Mouse (Mus musculus) frontal cortex, postnatal 36 days (tissue): ENCODE data around the gene Nfic.
"Not testable (repeated sequence)": the region's sequence is repeated elsewhere in the genome, so short reads cannot be mapped to it uniquely, and the experiment has no call there.

Experiments
- DNase-seq, 2 experiments: peaks; one replicate each; pipeline ENCODE4 v3.0.0; 2022; ENCODE audit warnings: low spot score in 2 of 2

The Nfic gene

GRCm38 (mm10) chr10:81460471-81460870 is 5.0 kb upstream of the Nfic start:
- DNase-seq, result no peak

GRCm38 (mm10) chr10:81459399-81459798 is 4.0 kb upstream of the Nfic start:
- no peak for DNase-seq

DNA sequence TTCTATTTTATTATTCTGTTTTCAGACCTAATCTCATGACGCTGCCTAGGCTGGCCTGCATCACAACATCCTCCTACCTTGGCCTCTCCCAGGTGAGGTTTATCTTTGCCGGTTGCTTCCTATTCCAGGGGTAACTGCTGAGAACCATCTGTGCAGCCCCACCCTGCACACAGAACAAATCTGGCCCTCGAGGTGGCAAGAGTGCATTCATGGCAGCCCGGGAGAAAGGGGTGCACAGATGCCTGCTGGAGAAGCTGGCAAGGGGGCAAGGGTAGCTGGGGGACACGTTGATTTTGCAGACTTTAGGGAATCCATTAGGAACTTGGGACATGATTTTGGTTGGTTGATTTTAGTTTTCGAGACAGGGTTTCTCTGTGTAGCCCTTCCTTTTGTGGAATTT is 2.8 kb upstream of the Nfic start:
- no peak for DNase-seq

DNA sequence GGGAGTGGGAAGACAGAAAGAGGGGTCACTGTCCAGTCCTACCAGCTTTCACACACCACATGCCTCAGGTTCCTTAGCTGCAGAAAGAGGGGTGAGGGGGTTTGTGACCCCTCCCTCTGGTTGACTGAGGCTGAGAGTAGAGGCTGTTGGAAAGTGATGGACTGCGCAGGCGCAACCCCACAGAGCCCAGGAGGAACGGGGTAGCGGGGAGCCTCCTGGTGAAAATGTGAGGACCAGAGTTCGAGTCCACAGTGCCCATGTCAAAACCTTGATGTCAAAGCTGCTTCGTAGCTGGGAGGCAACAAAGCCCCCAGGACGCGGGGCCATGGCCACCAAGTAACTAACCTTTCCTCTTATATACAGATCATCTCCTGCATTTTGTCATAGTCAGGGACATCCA is 2.2 kb upstream of the Nfic start:
- DNase-seq, result peak in 1 of 2 experiments; percentile 4

DNA sequence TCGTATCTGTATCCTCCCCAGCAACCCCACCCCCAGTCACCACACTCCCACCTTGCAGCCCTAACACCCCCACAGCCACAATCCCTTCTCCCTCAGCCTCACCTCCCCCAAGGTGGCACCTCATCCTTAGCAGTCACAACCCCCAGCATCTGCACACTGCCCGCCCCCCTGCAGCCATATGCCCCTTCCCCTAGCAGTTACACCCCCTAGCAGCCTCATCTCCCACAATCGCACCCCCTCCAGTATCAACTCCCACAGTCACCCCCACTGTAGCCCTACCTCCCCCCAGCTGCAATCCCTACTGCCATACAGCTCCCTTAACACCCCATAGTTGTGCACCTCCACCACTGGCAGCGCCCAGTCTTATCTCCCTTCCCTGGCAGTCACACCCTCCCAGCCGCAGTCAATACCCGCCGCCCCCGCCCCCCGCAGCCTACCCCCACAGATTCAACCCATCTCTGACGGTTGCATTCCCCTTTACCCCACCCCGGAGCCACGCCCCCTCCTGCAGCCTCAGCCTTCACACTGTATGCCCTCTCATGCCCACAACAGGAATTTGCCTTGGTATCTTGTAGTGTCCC is 1.6 kb upstream of the Nfic start:
- DNase-seq, result no peak

DNA sequence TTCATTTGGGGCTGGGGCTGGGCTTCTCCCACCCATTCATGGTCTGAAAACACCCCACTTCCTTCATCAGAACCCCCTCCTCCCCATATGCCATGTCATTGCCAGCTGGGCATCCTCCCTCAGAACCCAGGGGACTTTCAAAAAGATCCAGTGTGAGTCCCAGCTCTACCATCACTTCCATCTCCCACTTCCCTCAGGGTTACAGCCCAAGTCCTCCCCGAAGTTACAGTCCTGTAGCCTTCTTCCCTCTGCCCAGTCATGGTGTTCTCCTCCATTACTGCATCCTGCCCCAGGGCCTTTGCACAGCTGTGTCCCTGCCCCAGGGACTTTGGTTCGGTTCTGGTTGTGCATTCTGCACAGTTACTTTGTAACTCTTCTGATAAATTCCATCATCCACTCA is 1.3 kb downstream of the Nfic start:
- no peak for DNase-seq

- no peak for DNase-seq
Measured at GRCm38 (mm10) chr10:81452947-81453288, 2.5 kb downstream of the Nfic start.

DNA sequence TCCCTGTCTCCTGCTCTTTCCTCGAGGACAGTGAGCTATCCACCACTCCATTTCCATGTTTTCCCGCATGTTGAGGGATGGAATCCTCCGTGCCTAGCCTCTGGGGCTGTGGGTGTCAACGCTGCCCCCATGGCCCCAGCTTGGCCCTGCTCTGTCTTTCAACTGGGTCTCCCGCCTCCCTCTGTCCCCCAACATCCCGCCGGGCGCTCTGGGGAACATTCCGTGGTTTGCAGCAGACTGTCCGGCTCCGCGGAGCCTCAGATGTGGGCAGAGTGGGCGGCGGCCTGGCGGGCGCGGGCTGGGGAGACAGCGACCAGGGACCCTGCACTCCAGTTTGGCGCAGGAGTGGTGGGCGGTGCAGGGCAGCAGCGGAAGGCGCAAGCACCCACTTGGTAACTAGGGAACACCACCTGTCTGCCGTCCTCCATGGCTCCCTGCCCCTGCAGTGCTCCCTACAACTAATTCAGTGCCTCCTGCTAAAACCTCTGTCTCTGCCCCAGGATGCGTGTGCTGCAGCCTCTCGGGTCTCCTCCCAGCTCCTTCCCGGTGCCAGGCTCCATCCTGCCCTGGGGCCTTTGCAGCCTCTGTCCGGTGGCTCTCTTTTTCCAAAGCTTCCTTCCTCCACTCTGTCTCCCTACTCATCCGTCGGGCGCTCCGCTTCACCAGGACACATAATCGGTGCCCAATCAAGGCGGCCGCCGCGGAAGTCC is 3.0 kb downstream of the Nfic start:
- DNase-seq, result peak in 1 of 2 experiments; percentile 3

DNA sequence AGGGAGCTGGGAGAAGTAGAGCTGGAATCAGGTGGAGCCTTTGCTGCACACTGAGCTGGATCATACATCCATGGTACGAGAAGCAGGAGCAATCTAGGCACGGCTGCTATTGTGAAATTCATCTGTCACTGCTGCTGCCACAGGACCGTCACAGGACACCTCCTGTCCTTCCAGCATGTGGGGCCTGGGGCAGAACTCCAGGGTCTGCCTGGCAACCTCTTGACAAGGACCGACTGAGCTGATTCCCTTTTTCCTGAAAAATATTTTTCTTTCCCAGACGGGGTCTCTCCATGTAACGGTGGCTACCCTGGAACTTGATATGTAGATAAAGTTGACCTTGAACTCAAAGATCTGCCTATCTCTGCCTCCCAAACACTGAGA is 4.1 kb downstream of the Nfic start:
- DNase-seq, result no peak

DNA sequence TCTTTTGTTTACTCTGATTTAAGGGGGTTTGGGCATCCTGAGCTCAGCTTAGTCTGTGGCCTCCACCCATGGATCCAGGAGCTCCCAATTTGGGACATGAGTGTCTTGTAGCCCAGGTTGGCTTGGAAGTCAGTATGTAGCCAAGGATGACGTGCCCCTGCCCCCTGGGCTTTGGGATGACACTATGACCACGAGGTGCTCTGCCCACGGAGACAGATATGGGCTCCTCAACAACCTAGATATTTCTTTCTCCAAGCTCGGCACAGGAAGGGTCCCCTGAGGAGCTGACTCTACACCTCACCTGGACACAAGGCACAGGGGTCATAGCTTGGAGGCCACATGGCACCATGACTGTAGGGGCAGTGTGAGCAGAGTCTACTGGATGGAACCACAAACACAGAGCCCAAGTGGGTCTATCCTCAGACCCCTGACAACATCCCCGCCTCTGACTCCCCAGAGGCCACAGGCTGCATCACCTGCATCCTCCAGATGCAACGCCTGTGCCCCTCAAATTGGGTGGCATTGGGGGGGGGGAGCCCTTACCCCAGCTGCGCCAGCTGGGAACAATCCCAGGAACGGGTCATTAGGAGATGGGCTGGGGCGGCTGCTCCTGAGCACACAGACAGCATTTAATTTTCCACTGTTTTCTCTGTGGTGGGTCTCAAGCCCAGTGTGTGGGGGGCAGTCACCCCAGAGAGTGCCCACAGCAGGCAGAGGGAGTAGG is 4.6 kb downstream of the Nfic start:
- no peak for DNase-seq

DNA sequence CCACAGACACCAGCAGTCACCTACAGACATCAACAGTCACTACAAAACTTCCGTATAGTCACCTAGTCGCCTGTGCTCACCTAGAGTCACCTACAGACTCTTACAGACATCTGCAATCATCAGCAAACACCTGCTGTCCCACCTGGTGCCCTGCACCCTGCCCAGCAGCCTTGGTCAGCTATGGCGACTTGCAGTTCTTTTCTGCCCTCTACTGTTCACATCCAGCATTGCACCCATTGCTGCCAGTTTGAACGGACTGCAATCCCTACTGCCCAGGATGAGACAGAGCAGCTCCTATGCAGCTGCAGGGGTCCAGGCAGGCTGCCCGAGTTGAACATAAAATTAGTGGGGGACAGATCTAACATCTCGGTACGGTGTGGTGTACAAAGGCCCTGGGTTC is 5.3 kb downstream of the Nfic start:
- peak; percentile 80 to 87 for DNase-seq

DNA sequence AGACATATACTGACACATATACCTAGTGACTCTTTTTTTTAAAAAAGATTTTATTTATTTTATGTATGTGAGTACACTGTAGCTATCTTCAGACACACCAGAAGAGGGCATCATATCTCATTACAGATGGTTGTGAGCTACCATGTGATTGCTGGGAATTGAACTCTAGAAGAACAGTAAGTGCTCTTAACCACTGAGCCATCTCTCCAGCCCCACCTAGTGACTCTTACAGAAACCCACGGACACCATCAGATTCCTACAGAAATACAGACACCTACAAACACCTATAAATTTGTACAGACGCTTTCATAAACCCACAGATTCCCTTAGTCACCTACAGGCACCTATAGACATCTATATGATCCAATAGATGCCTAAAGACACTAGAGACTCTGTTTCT is 9.9 kb downstream of the Nfic start:
- DNase-seq, result not testable (repeated sequence)

GRCm38 (mm10) chr10:81441019-81441418 is 14.4 kb downstream of the Nfic start:
- no peak for DNase-seq

DNA sequence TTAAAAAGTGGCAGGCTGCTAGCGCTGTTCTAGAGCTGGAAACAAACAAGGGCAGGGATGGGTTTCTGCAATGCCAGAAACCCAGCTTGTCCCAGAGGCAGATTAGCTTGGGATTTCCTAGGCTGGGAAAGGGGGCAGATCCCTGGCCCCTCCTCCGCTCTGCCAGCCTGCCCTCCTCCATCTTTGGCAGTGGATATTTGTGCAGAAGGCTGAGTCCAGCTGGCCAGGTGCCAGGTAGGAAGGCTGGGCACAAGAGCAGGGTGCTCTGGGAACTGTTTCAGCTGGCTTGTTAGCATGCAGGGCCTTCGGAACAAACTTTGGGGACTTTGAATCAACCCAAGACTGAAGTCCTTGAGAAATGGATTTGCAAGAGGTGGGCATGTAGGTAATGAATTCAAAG is 20.0 kb downstream of the Nfic start:
- DNase-seq, result peak in 1 of 2 experiments; percentile 78

GRCm38 (mm10) chr10:81434361-81435263 is 20.8 kb downstream of the Nfic start:
- DNase-seq, result no peak

DNA sequence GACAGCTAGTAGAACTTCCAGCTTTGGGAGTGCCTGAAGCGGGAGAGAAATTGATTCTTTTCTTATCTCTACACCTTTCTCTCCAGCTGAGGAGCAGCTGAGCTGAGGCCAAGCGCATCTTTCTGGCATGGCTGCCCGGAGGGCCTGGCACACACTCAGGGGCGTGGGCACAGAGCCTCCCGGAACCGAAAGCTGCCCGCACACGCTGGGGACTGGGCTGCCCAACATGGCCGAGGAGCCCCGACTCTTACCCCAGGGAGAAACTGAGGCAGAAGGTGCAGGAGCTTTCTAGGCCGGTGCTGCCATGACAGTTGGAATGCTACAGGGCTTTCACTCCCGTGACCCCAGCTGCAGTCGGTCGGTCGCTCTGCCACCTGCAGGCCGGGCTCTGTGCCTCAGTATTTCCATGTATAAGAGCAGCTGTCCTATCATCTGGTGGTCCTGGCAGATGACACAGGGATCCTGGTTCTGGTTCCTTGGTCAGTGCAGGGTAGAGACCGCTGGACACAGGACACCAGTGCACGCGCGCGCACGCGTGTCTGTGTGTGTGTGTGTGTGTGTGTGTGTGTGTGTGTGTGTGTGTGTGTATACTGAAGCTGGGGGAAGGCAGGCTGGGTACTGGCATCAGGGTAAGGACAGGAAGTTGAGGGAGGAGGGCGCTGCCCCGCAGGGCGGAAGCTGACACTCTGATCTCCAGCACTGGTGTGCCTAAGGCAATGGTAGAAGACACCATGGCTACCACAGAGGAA is 21.7 kb downstream of the Nfic start:
- no peak for DNase-seq

DNA sequence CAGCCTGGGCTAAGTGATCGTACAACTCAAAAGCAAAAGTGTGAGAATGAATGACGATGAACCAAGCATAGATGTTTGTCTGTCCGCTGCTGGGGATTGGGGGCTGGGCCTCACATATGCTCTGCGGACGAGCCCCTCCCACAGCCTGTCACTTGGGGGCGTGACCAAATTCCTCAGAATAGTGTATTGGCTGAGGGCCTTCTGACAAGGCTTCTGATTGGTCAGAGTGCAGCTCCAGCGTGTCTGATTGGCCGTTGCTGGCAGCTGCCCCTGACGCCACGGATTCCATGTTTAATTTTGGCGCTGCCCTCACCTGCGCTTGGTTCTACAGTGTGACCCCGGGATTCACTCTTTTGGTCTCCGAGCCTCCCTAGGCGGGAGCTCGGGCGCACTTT is 22.6 kb downstream of the Nfic start:
- peak; percentile 88 to 96 for DNase-seq

DNA sequence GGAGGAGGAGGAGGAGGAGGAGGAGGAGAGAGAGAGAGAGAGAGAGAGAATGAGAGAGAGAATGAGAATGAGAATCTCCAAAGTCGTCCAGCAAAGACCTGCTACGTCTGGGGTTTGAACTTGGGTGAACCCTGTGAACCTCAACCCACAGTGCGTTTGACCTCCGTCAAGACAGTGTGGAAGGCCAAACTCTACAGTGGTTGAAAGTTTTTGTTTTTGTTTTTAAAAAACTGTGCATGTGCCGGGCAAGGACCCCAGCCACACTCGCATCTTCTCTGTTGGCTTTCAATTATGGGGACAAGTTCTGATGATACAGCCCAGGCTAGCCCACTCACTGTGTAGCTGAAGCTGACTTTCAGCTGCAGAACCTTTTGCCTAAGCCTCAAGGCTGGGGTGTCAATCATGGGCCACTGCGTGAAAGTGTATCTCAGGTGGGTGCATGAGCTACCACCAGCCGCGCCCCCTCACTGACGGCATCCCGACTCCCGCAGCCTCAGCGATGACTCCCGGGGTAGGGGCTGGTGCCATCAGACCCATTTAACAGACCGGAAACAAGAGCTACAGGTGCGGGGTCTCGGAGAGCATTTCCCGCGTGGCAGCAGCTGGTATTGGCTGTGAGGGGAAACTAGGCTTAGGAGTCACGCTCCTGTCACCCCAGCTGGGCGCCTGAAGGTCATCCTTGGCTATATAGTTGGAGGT is 23.1 kb downstream of the Nfic start:
- DNase-seq, result no peak

DNA sequence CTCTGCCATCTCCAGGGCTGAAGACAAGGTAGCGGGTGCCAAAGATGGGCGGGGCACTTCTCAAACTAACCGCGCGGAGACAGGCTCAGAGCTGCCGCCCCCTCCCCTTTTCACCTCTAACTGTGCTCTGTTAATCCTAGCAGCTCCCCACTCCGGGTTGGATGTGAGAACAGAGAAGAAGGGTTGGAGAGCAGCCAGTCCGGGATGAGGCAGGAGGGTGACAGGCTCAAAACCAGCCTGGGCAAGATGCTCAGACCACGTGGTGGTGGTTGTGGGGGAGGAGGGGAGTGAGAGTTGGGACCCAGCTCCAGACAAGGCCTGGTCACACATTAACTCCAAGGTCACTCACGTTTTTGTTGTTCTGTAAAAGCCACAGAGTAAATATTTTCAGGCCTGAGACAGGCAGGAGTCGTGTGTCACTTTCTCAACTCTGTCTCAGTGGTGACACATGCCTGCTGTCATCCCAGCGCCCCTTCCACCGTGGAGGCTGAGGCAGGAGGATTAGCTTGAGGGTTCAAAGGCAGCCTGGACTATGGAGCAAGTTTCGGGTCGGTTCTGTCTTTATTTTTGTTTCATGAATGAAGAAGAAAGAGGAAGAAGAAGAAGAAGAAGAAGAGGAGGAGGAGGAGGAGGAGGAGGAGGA is 23.8 kb downstream of the Nfic start:
- no peak for DNase-seq

DNA sequence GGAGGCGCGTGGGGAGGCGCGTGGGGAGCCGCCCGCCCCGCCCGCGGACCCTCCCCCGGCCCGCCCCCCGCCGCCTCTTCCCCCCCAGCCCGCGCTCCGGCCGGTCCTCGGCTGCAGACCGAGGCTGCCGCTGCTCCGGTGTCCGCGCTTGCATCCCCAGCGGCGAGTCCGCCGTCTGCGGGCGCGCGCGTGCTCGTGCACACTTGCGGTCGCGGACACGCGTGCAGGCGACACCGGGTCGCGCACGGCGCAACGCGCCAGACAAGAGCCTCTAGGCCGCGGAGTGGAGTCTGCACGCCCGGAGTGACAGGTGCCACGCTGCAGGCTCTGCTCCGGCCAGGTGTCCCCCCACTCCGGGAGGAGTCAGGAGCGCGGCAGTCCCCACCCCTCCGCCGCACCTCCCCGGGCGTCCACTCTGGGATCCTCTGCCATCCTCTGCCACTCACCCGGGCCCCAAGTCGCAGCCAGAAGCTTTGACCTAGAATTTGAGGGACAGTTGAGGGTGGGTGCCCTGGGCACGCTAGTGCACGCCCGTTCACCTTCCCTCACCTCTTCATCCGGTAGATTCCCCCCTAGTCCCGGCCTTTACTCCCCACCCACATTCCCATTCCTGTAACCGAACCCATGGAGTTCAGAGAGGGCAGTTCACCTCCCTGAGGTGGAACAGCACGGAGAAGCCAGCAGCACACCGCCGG is 24.5 kb downstream of the Nfic start:
- DNase-seq, result peak; percentile 71 to 78
